Mouse (Mus musculus): ENCODE data around the gene Sult2b1. TPM values are rescaled to one million over a fixed set of nuclear protein-coding genes. Genes with fewer than 3 reads are reported as not detected.

Gene Sult2b1
- polyA plus RNA-seq, 1 experiment: 2.3 TPM

- TF ChIP-seq CTCF (IDR thresholded peaks at IDR 0.05; ENCODE audit: borderline replicate concordance, extremely low read depth, insufficient read depth, insufficient read length) (no peak), POLR2A (IDR thresholded peaks at IDR 0.05; ENCODE audit: borderline replicate concordance, extremely low read depth, insufficient read depth, insufficient read length, poor library complexity, severe bottlenecking) (no peak)
- peak; percentile 92 for DNase-seq (ENCODE audit: low read depth)
Observed at GRCm38 (mm10) chr7:45700301-45701015, 84.0 kb downstream of the Sult2b1 start.

- DNase-seq (ENCODE audit: low read depth): peak; percentile 41
- no peak for TF ChIP-seq CTCF (IDR thresholded peaks at IDR 0.05; ENCODE audit: borderline replicate concordance, extremely low read depth, insufficient read depth, insufficient read length)
- TF ChIP-seq POLR2A (IDR thresholded peaks at IDR 0.05; ENCODE audit: borderline replicate concordance, extremely low read depth, insufficient read depth, insufficient read length, poor library complexity, severe bottlenecking): no peak
Observed at GRCm38 (mm10) chr7:45699523-45700141, 84.8 kb downstream of the Sult2b1 start, which contains the start of gene Car11. Gene Car11, plus strand, starts transcription at chr7:45699843.

- no peak for DNase-seq (ENCODE audit: low read depth)
- no peak for TF ChIP-seq POLR2A (IDR thresholded peaks at IDR 0.05; ENCODE audit: borderline replicate concordance, extremely low read depth, insufficient read depth, insufficient read length, poor library complexity, severe bottlenecking)
- TF ChIP-seq CTCF (IDR thresholded peaks at IDR 0.05; ENCODE audit: borderline replicate concordance, extremely low read depth, insufficient read depth, insufficient read length): no peak
Observed at GRCm38 (mm10) chr7:45697894-45698293, 86.6 kb downstream of the Sult2b1 start.

GRCm38 (mm10) chr7:45695098-45695497 is 89.4 kb downstream of the Sult2b1 start:
- peak; percentile 13 for DNase-seq (ENCODE audit: low read depth)
- TF ChIP-seq CTCF (IDR thresholded peaks at IDR 0.05; ENCODE audit: borderline replicate concordance, extremely low read depth, insufficient read depth, insufficient read length) (no peak), POLR2A (IDR thresholded peaks at IDR 0.05; ENCODE audit: borderline replicate concordance, extremely low read depth, insufficient read depth, insufficient read length, poor library complexity, severe bottlenecking) (no peak)

- DNase-seq (ENCODE audit: low read depth): no peak
- TF ChIP-seq POLR2A (IDR thresholded peaks at IDR 0.05; ENCODE audit: borderline replicate concordance, extremely low read depth, insufficient read depth, insufficient read length, poor library complexity, severe bottlenecking) (no peak), CTCF (IDR thresholded peaks at IDR 0.05; ENCODE audit: borderline replicate concordance, extremely low read depth, insufficient read depth, insufficient read length) (no peak)
Observed at GRCm38 (mm10) chr7:45693921-45694591, 90.4 kb downstream of the Sult2b1 start, which contains the start of gene Sec1. Gene Sec1, minus strand, starts transcription at chr7:45694402.

- TF ChIP-seq POLR2A (IDR thresholded peaks at IDR 0.05; ENCODE audit: borderline replicate concordance, extremely low read depth, insufficient read depth, insufficient read length, poor library complexity, severe bottlenecking) (no peak), CTCF (IDR thresholded peaks at IDR 0.05; ENCODE audit: borderline replicate concordance, extremely low read depth, insufficient read depth, insufficient read length) (no peak)
- no peak for DNase-seq (ENCODE audit: low read depth)
Observed at GRCm38 (mm10) chr7:45692364-45692763, 92.1 kb downstream of the Sult2b1 start.

GRCm38 (mm10) chr7:45689800-45690199 is 94.7 kb downstream of the Sult2b1 start:
- no peak for DNase-seq (ENCODE audit: low read depth)
- TF ChIP-seq POLR2A (IDR thresholded peaks at IDR 0.05; ENCODE audit: borderline replicate concordance, extremely low read depth, insufficient read depth, insufficient read length, poor library complexity, severe bottlenecking): no peak
- TF ChIP-seq CTCF (IDR thresholded peaks at IDR 0.05; ENCODE audit: borderline replicate concordance, extremely low read depth, insufficient read depth, insufficient read length): no peak

- TF ChIP-seq CTCF (IDR thresholded peaks at IDR 0.05; ENCODE audit: borderline replicate concordance, extremely low read depth, insufficient read depth, insufficient read length): no peak
- no peak for TF ChIP-seq POLR2A (IDR thresholded peaks at IDR 0.05; ENCODE audit: borderline replicate concordance, extremely low read depth, insufficient read depth, insufficient read length, poor library complexity, severe bottlenecking)
- no peak for DNase-seq (ENCODE audit: low read depth)
Observed at GRCm38 (mm10) chr7:45689099-45689498, 95.4 kb downstream of the Sult2b1 start.

GRCm38 (mm10) chr7:45686841-45687240 is 97.6 kb downstream of the Sult2b1 start:
- no peak for TF ChIP-seq CTCF (IDR thresholded peaks at IDR 0.05; ENCODE audit: borderline replicate concordance, extremely low read depth, insufficient read depth, insufficient read length)
- TF ChIP-seq POLR2A (IDR thresholded peaks at IDR 0.05; ENCODE audit: borderline replicate concordance, extremely low read depth, insufficient read depth, insufficient read length, poor library complexity, severe bottlenecking): no peak
- DNase-seq (ENCODE audit: low read depth): no peak

- no peak for DNase-seq (ENCODE audit: low read depth)
- TF ChIP-seq POLR2A (IDR thresholded peaks at IDR 0.05; ENCODE audit: borderline replicate concordance, extremely low read depth, insufficient read depth, insufficient read length, poor library complexity, severe bottlenecking) (no peak), CTCF (IDR thresholded peaks at IDR 0.05; ENCODE audit: borderline replicate concordance, extremely low read depth, insufficient read depth, insufficient read length) (no peak)
Observed at GRCm38 (mm10) chr7:45685811-45686210, 98.7 kb downstream of the Sult2b1 start.

- no peak for TF ChIP-seq POLR2A (IDR thresholded peaks at IDR 0.05; ENCODE audit: borderline replicate concordance, extremely low read depth, insufficient read depth, insufficient read length, poor library complexity, severe bottlenecking)
- DNase-seq (ENCODE audit: low read depth): no peak
Observed at GRCm38 (mm10) chr7:45683396-45684050, 100.9 kb downstream of the Sult2b1 start, which contains the start of gene Ntn5. Gene Ntn5, plus strand, starts transcription at chr7:45684022.
